Mouse (Mus musculus): ENCODE measurements around the gene Ggn. TPM values are rescaled to one million over a fixed set of nuclear protein-coding genes. Genes with fewer than 3 reads are reported as not detected.

The Ggn gene
- polyA plus RNA-seq, 1 experiment from 2014 or later: 0.36 TPM

GRCm38 (mm10) chr7:29155838-29156782 is 13.9 kb upstream of the Ggn start, which contains the start of gene Fam98c:
Fam98c (minus strand) TSS chr7:29156234.
- peak within 1 kb of the TSS; percentile 82 for H3K4me3 ChIP-seq (replicated peaks; ENCODE audit: low read length)
- peak; percentile 82 for ATAC-seq (ENCODE audit: low FRiP score)
- H3K4me2 ChIP-seq (replicated peaks): peak within 1 kb of the TSS; percentile 90
- 4% methylated on average over 68 of the region's 68 CpGs for WGBS
- H3K27ac ChIP-seq: peak within 1 kb of the TSS; percentile 89
- 0 out of 2 replicates have a peak, but pooled peaks cover 5% of the 10 kb centered on the region for H3K4me1 ChIP-seq (replicated peaks; ENCODE audit: control insufficient read depth, insufficient read depth, low read length)
- DNase-seq (ENCODE audit: low spot score): peak; percentile 82
- H3K9me3 ChIP-seq (ENCODE audit: control insufficient read depth, low read length): no peaks in the 10 kb centered on the region; the same call in 1 of the 2 replicates
- peak within 1 kb of the TSS; percentile 81 for H3K9ac ChIP-seq
- H3K27me3 ChIP-seq (ENCODE audit: control insufficient read depth, insufficient read depth, low read length): 0 out of 2 replicates have a peak, but pooled peaks cover 5% of the 10 kb centered on the region
- H3K36me3 ChIP-seq (replicated peaks; ENCODE audit: control insufficient read depth, insufficient read depth): no peaks in the 10 kb centered on the region; the same call in 1 of the 2 replicates

- H3K36me3 ChIP-seq (replicated peaks; ENCODE audit: control insufficient read depth, insufficient read depth): peaks cover 18% of the 10 kb centered on the region
- H3K9ac ChIP-seq: no peak overlapping the region
- no peak for DNase-seq (ENCODE audit: low spot score)
- 0 out of 2 replicates have a peak, but pooled peaks cover 5% of the 10 kb centered on the region for H3K27me3 ChIP-seq (ENCODE audit: control insufficient read depth, insufficient read depth, low read length)
- no peak overlapping the region for H3K27ac ChIP-seq
- H3K4me2 ChIP-seq (replicated peaks): no peak overlapping the region
- 0% methylated on average over 5 of the region's 5 CpGs for WGBS
- no peaks in the 10 kb centered on the region; the same call in 1 of the 2 replicates for H3K9me3 ChIP-seq (ENCODE audit: control insufficient read depth, low read length)
- ATAC-seq (ENCODE audit: low FRiP score): no peak
- no peak overlapping the region for H3K4me3 ChIP-seq (replicated peaks; ENCODE audit: low read length)
- H3K4me1 ChIP-seq (replicated peaks; ENCODE audit: control insufficient read depth, insufficient read depth, low read length): 0 out of 2 replicates have a peak, but pooled peaks cover 5% of the 10 kb centered on the region
These were observed 11.7 kb upstream of the Ggn start for GRCm38 (mm10) chr7:29158264-29158663.

DNA sequence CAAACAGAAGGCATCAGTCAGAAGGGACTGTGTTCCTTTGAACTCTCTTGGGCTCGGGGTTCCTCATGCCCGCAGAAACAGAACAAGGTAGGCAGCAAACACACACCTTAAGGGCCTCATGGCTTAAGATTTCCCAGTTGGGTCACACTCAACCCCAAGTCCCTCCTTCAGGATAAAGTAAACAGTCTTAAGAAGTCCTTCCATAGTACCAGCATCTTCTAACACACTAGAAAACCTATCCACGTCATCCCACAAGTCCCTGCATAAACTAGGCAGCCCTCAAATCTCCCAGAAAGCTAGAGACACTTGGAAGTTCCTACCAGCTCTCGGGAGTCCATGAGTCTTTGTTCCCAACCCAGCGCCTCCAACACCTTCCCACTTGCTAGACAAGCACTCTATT is 7.7 kb upstream of the Ggn start:
- no peaks in the 10 kb centered on the region for H3K4me1 ChIP-seq (replicated peaks; ENCODE audit: control insufficient read depth, insufficient read depth, low read length)
- no peak overlapping the region for H3K4me3 ChIP-seq (replicated peaks; ENCODE audit: low read length)
- H3K36me3 ChIP-seq (replicated peaks; ENCODE audit: control insufficient read depth, insufficient read depth): peaks cover 33% of the 10 kb centered on the region
- WGBS: 80% methylated on average over 5 of the region's 5 CpGs
- H3K9me3 ChIP-seq (ENCODE audit: control insufficient read depth, low read length): no peaks in the 10 kb centered on the region
- H3K4me2 ChIP-seq (replicated peaks): no peak overlapping the region
- H3K27me3 ChIP-seq (ENCODE audit: control insufficient read depth, insufficient read depth, low read length): 0 out of 2 replicates have a peak, but pooled peaks cover 5% of the 10 kb centered on the region
- no peak overlapping the region for H3K9ac ChIP-seq
- DNase-seq (ENCODE audit: low spot score) (no peak), ATAC-seq (ENCODE audit: low FRiP score) (no peak)
- no peak overlapping the region for H3K27ac ChIP-seq

GRCm38 (mm10) chr7:29162750-29163525 is 7.1 kb upstream of the Ggn start:
- no peak for ATAC-seq (ENCODE audit: low FRiP score)
- no peak overlapping the region for H3K9ac ChIP-seq
- 26% methylated on average over 9 of the region's 9 CpGs for WGBS

DNA sequence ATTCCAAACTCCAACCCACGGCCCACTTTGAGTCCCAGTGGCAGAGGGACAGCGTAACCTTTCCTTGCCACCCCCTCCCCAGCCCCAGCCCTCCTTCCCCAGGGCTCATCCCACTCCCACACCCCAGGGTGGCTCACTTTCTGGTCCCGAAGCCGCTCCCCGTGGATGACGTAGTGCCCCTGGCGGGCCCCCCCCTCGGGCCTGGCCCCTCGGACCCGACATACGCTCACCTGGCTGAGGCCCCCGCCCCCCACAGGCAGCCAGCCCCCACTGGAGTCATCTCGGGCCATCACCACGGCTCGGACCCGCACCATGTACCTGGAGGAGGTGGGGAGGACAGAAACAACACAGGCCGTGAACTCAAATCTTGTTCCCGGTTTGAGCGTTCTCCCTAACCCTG is 2.4 kb upstream of the Ggn start:
- Histone ChIP-seq H3K9ac (peak overlapping the region; percentile 57), H3K4me2 (replicated peaks) (peak overlapping the region; percentile 57), H3K4me1 (replicated peaks; ENCODE audit: control insufficient read depth, insufficient read depth, low read length) (peaks cover 22% of the 10 kb centered on the region), H3K27me3 (ENCODE audit: control insufficient read depth, insufficient read depth, low read length) (peaks cover 22% of the 10 kb centered on the region), H3K36me3 (replicated peaks; ENCODE audit: control insufficient read depth, insufficient read depth) (peaks cover 22% of the 10 kb centered on the region), H3K9me3 (ENCODE audit: control insufficient read depth, low read length) (no peaks in the 10 kb centered on the region), H3K27ac (no peak overlapping the region), H3K4me3 (replicated peaks; ENCODE audit: low read length) (peak overlapping the region; percentile 47)
- no peak for ATAC-seq (ENCODE audit: low FRiP score)
- no peak for DNase-seq (ENCODE audit: low spot score)
- WGBS: 17% methylated on average over 19 of the region's 19 CpGs

More at GRCm38 (mm10) chr7:29162750-29163525, 7.1 kb upstream of the Ggn start:
- no peak overlapping the region for H3K4me3 ChIP-seq (replicated peaks; ENCODE audit: low read length)
- 0 out of 2 replicates have a peak, but pooled peaks cover 5% of the 10 kb centered on the region for H3K27me3 ChIP-seq (ENCODE audit: control insufficient read depth, insufficient read depth, low read length)
- no peak overlapping the region for H3K4me2 ChIP-seq (replicated peaks)
- no peak overlapping the region for H3K27ac ChIP-seq
- peaks cover 33% of the 10 kb centered on the region for H3K36me3 ChIP-seq (replicated peaks; ENCODE audit: control insufficient read depth, insufficient read depth)
- H3K9me3 ChIP-seq (ENCODE audit: control insufficient read depth, low read length): no peaks in the 10 kb centered on the region
- peaks cover 4% of the 10 kb centered on the region for H3K4me1 ChIP-seq (replicated peaks; ENCODE audit: control insufficient read depth, insufficient read depth, low read length)
- DNase-seq (ENCODE audit: low spot score): no peak

DNA sequence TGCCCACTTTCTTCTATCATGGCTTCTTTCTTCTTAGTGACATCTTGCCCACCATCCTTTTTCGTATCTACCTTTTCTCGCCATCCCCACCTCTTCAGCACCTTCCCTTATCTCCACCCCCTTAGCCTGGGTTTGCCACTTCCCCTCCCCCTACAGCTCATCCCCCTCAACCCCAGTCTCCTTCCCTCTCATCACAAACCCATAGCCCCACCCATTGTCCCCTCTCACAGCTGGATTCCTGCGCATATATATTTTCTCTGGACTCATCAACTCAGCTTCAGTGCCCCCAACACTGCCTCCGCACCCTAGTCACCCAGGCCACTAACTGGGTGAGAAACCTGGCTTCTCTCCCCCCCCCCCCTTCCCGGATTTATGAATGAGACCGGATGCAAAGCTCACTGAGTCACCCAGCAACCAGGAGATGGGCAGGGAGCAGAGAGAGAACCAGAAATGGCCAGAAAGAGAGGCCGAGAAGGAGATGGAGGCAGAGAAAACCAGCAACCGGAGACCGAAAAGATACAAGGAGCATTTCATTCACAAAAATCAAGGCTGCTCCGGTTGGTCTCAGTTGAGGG is 1.8 kb upstream of the Ggn start:
- Histone ChIP-seq H3K4me1 (replicated peaks; ENCODE audit: control insufficient read depth, insufficient read depth, low read length) (peaks cover 22% of the 10 kb centered on the region), H3K36me3 (replicated peaks; ENCODE audit: control insufficient read depth, insufficient read depth) (peaks cover 22% of the 10 kb centered on the region), H3K4me3 (replicated peaks; ENCODE audit: low read length) (peak overlapping the region; percentile 47), H3K9ac (peak overlapping the region; percentile 57), H3K27me3 (ENCODE audit: control insufficient read depth, insufficient read depth, low read length) (peaks cover 28% of the 10 kb centered on the region), H3K4me2 (replicated peaks) (peak overlapping the region; percentile 57), H3K27ac (peak overlapping the region; percentile 72), H3K9me3 (ENCODE audit: control insufficient read depth, low read length) (no peaks in the 10 kb centered on the region)
- ATAC-seq (ENCODE audit: low FRiP score): no peak
- DNase-seq (ENCODE audit: low spot score): no peak
- WGBS: 3% methylated on average over 10 of the region's 10 CpGs

- H3K27me3 ChIP-seq (ENCODE audit: control insufficient read depth, insufficient read depth, low read length): peaks cover 34% of the 10 kb centered on the region
- peak; percentile 18; the same call in 1 of the 2 replicates for ATAC-seq (ENCODE audit: low FRiP score)
These were observed 1.2 kb upstream of the Ggn start for GRCm38 (mm10) chr7:29168791-29169230.

DNA sequence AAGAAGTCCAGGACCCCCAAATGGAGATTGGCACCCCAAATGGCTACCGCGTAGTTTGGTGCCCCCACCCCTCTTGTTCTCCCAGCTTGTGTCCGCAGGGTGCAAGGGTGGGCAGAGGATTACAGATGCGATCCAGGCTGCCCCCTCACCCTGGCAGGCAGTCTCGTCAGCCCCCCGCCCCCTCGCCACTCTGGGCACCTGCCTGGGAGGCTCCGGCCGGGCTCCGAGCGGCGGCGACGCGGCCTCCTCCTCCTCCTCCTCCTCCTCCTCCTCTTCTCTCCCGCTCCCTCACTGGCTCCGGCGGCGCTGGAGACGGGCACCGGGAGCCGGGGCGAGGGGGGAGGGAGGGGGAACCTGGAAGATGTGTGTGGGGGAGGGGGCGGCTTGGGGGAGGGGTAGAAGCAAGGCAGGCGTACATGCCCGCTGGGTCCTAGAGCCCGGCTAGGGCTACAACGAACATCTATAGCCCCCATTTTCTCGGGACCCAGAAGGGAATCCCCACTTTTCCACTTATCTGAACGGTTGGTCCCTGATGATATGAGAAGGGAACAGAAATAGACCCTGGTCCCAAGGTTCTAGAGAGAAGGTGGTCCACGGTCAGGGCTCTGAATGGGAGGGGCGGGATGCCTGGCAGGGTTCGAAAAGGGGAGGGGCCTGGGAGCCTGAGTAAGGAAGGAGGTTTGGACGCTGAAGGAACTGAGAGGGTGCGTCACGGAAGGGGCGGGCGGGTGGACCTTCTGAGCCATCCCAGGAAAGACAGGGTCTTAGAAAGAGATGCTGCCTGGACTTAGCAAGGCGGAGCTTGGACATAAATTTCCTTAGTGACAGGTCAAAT is 562 bp upstream of the Ggn start:
- peak overlapping the region; percentile 72 for H3K27ac ChIP-seq
- H3K9ac ChIP-seq: peak overlapping the region; percentile 57
- DNase-seq (ENCODE audit: low spot score) (peak; percentile 80), ATAC-seq (ENCODE audit: low FRiP score) (peak; percentile 81)
- H3K27me3 ChIP-seq (ENCODE audit: control insufficient read depth, insufficient read depth, low read length): peaks cover 40% of the 10 kb centered on the region
- peak overlapping the region; percentile 47 for H3K4me3 ChIP-seq (replicated peaks; ENCODE audit: low read length)
- no peaks in the 10 kb centered on the region for H3K9me3 ChIP-seq (ENCODE audit: control insufficient read depth, low read length)
- WGBS: 1% methylated on average over 33 of the region's 39 CpGs
- peak overlapping the region; percentile 57 for H3K4me2 ChIP-seq (replicated peaks)
- H3K36me3 ChIP-seq (replicated peaks; ENCODE audit: control insufficient read depth, insufficient read depth): peaks cover 31% of the 10 kb centered on the region
- peaks cover 22% of the 10 kb centered on the region for H3K4me1 ChIP-seq (replicated peaks; ENCODE audit: control insufficient read depth, insufficient read depth, low read length)

More at GRCm38 (mm10) chr7:29168791-29169230, 1.2 kb upstream of the Ggn start:
- DNase-seq (ENCODE audit: low spot score): peak; percentile 72
- Histone ChIP-seq H3K9me3 (ENCODE audit: control insufficient read depth, low read length) (no peaks in the 10 kb centered on the region), H3K9ac (peak overlapping the region; percentile 57), H3K4me2 (replicated peaks) (peak overlapping the region; percentile 57), H3K27ac (peak overlapping the region; percentile 72), H3K4me1 (replicated peaks; ENCODE audit: control insufficient read depth, insufficient read depth, low read length) (peaks cover 22% of the 10 kb centered on the region), H3K4me3 (replicated peaks; ENCODE audit: low read length) (peak overlapping the region; percentile 47), H3K36me3 (replicated peaks; ENCODE audit: control insufficient read depth, insufficient read depth) (peaks cover 26% of the 10 kb centered on the region)
- WGBS: 0% methylated on average over 14 of the region's 14 CpGs

Data from hindbrain, embryonic 14.5 days (tissue).